Mouse (Mus musculus) c-Kit-positive CD71-positive TER-119-negative erythroid progenitor cells, embryonic 14.5 days (primary cell): ENCODE results near the gene Ttc39a.
"Not testable (repeated sequence)": the region's sequence is repeated elsewhere in the genome, so short reads cannot be mapped to it uniquely, and the experiment has no call there.

Experiments used
- DNase-seq: peaks from one replicate; pipeline ENCODE4 v3.0.0-alpha.2; 2013; ENCODE audit warnings: low read depth

Gene Ttc39a

GRCm38 (mm10) chr4:109406486-109407175 is at the start of gene Ttc39a:
Gene Ttc39a, plus strand, starts transcription at chr4:109406623.
- no peak for DNase-seq

- no peak for DNase-seq
Observed at GRCm38 (mm10) chr4:109378107-109378506, 28.3 kb upstream of the Ttc39a start.

- no peak for DNase-seq
Observed at GRCm38 (mm10) chr4:109382457-109382856, 24.0 kb upstream of the Ttc39a start.

GRCm38 (mm10) chr4:109385599-109385998 is 20.8 kb upstream of the Ttc39a start:
- DNase-seq = no peak

GRCm38 (mm10) chr4:109393229-109393779 is 13.1 kb upstream of the Ttc39a start:
- no peak for DNase-seq

GRCm38 (mm10) chr4:109393902-109394301 is 12.5 kb upstream of the Ttc39a start:
- no peak for DNase-seq

- DNase-seq = no peak
Observed at GRCm38 (mm10) chr4:109394314-109395074, 11.9 kb upstream of the Ttc39a start.

- DNase-seq = no peak
Observed at GRCm38 (mm10) chr4:109400366-109400980, 6.0 kb upstream of the Ttc39a start.

GRCm38 (mm10) chr4:109401176-109401689 is 5.2 kb upstream of the Ttc39a start:
- DNase-seq = no peak

- not testable (repeated sequence) for DNase-seq
Observed at GRCm38 (mm10) chr4:109404908-109405307, 1.5 kb upstream of the Ttc39a start.

- no peak for DNase-seq
Observed at GRCm38 (mm10) chr4:109405415-109405814, 1.0 kb upstream of the Ttc39a start.

GRCm38 (mm10) chr4:109406054-109406485 is 353 bp upstream of the Ttc39a start:
- DNase-seq = peak; percentile 80

GRCm38 (mm10) chr4:109407176-109407520 is 725 bp downstream of the Ttc39a start:
- no peak for DNase-seq

GRCm38 (mm10) chr4:109407701-109408485 is 1.5 kb downstream of the Ttc39a start:
- no peak for DNase-seq

GRCm38 (mm10) chr4:109410681-109411376 is 4.4 kb downstream of the Ttc39a start:
- peak; percentile 81 for DNase-seq

- peak; percentile 52 for DNase-seq
Observed at GRCm38 (mm10) chr4:109411377-109411967, 5.0 kb downstream of the Ttc39a start.

- no peak for DNase-seq
Observed at GRCm38 (mm10) chr4:109412233-109412632, 5.8 kb downstream of the Ttc39a start.

- no peak for DNase-seq
Observed at GRCm38 (mm10) chr4:109417998-109418397, 11.6 kb downstream of the Ttc39a start.

- no peak for DNase-seq
Observed at GRCm38 (mm10) chr4:109419017-109419416, 12.6 kb downstream of the Ttc39a start.

- DNase-seq = no peak
Observed at GRCm38 (mm10) chr4:109419563-109419962, 13.1 kb downstream of the Ttc39a start.
